Mouse (Mus musculus) erythroblast, embryonic 14.5 days (primary cell): ENCODE results near the gene Ric8b.

ENCODE experiments used
- GATA1 ChIP-seq: IDR thresholded peaks from 2 replicates; pipeline ENCODE4 v1.6.1; 2012; ENCODE audit warnings: low read length, inconsistent platforms, mixed read lengths
- TAL1 ChIP-seq: IDR thresholded peaks from 3 replicates; pipeline ENCODE4 v1.6.1; 2012; ENCODE audit warnings: low read length, inconsistent platforms, mixed read lengths

DNA sequence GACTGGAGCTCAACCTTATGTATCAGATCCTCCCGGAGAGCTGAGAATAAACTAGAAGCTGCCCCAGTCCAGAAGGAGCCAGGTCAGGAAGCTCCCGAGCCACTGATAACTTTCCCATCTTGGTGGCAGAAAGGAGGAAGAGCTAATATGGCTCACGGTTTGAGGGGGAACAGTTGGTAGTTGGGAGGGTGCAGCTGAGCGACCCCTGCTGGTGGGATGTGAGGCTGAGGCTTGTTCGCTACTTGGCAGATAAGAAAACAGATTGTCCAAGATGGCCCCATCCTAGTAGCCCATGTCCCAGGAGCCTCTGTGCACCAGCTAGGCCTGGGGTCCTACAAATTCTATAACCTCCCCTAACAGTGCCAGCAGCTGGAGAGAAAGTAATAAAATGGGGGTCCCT lies 121.4 kb downstream of the Ric8b start:
- no peak for TF ChIP-seq TAL1
- no peak for TF ChIP-seq GATA1
